Mouse (Mus musculus) forebrain, embryonic 11.5 days (tissue): ENCODE measurements around the gene Lhfpl4. TPM values are rescaled to one million over a fixed set of nuclear protein-coding genes. Genes with fewer than 3 reads are reported as not detected.

Experiments
- ATAC-seq: fragments of 200-750 bp; cut with Nextera tagmentation; replicated peaks from 2 replicates; pipeline ENCODE4 v1.8.0; 2017; ENCODE audit warnings: moderate TSS enrichment; ENCODE audit not compliant: low FRiP score
- DNase-seq: peaks from one replicate; pipeline ENCODE4 v3.0.0-alpha.2; 2017; ENCODE audit warnings: low spot score
- H3K27ac ChIP-seq: fragments of 300-500 bp; sonication (generic); 2 replicates; pipeline ENCODE4 v1.5.1; 2014; ENCODE audit warnings: low read depth, low read length
- H3K27me3 ChIP-seq: fragments of 300-500 bp; sonication (generic); 2 replicates; pipeline ENCODE4 v1.6.1; 2014; ENCODE audit warnings: mild to moderate bottlenecking, low read length, mixed read lengths; ENCODE audit not compliant: control insufficient read depth, insufficient read depth
- H3K36me3 ChIP-seq: fragments of 300-500 bp; sonication (generic); 2 replicates; pipeline ENCODE4 v1.6.1; 2014; ENCODE audit warnings: mild to moderate bottlenecking, low read length, moderate library complexity, mixed read lengths; ENCODE audit not compliant: control insufficient read depth, insufficient read depth
- H3K4me1 ChIP-seq: fragments of 300-500 bp; sonication (generic); replicated peaks from 2 replicates; pipeline ENCODE4 v1.6.1; 2014; ENCODE audit warnings: low read length, mixed read lengths; ENCODE audit not compliant: control insufficient read depth, insufficient read depth
- H3K4me2 ChIP-seq: fragments of 300-500 bp; sonication (generic); 2 replicates; pipeline ENCODE4 v1.6.1; 2014; ENCODE audit warnings: low read depth, mild to moderate bottlenecking, low read length, moderate library complexity, mixed read lengths; ENCODE audit not compliant: severe bottlenecking
- H3K4me3 ChIP-seq: fragments of 300-500 bp; sonication (generic); 2 replicates; pipeline ENCODE4 v1.5.1; 2014; ENCODE audit warnings: low read depth, low read length
- H3K9ac ChIP-seq: fragments of 300-500 bp; sonication (generic); 2 replicates; pipeline ENCODE4 v1.6.1; 2014; ENCODE audit warnings: low read length
- H3K9me3 ChIP-seq: fragments of 300-500 bp; sonication (generic); 2 replicates; pipeline ENCODE4 v1.6.1; 2016; ENCODE audit warnings: low read length, mixed read lengths; ENCODE audit not compliant: control insufficient read depth
- WGBS: fragments of 180-500 bp; shearing (Covaris S2); extraction: QIAGEN DNeasy Blood & Tissue Kit; methylation state at CpG from one replicate; pipeline ENCODE4 v1.1.7; 2014; 5-methylcytosine and 5-hydroxymethylcytosine counted together
- polyA plus RNA-seq: library from polyadenylated mRNA; unstranded; fragments of >200 nt; fragmentation: Nextera tagmentation; extraction: Ambion mirVana; gene quantifications from 2 replicates; pipeline ENCODE4 v1.2.1, GENCODE M21; 2014

Lhfpl4 gene
- polyA plus RNA-seq, 1 experiment from 2014 or later: 6.6 TPM

DNA sequence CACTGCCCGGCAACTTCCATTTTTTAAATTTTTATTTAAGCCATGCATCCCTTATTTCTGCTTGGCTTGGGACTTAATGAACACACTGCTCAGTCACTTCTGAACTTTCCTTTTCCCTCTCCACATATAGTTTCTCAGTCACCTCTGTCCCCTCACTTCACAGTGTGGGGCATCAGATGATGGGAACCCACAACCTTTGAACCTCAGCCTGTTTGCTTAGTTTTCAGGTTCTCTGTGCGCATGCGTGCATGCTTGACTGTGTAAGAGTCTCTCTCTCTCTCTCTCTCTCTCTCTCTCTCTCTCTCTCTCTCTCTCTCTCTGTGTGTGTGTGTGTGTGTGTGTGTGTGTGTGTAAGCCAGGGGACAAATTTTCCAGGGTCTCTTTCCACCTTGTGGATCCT lies 19.7 kb downstream of the Lhfpl4 start:
- ATAC-seq: no peak

GRCm38 (mm10) chr6:113172568-113172967 lies 22.6 kb downstream of the Lhfpl4 start:
- no peaks in the 10 kb centered on the region for H3K4me1 ChIP-seq
- no peaks in the 10 kb centered on the region for H3K27me3 ChIP-seq
- no peaks in the 10 kb centered on the region for H3K9me3 ChIP-seq
- no peak overlapping the region for H3K9ac ChIP-seq
- H3K4me3 ChIP-seq: no peak overlapping the region
- H3K4me2 ChIP-seq: no peak overlapping the region
- ATAC-seq (no peak), DNase-seq (peak; percentile 80)
- H3K36me3 ChIP-seq: no peaks in the 10 kb centered on the region
- no peak overlapping the region for H3K27ac ChIP-seq
- 53% methylated on average over 1 of the region's 1 CpGs for WGBS

More for the DNA sequence above, 19.7 kb downstream of the Lhfpl4 start:
- 97% methylated on average over 3 of the region's 3 CpGs for WGBS
- Histone ChIP-seq H3K9me3 (no peaks in the 10 kb centered on the region), H3K4me1 (0 out of 2 replicates have a peak, but pooled peaks cover 2% of the 10 kb centered on the region), H3K4me3 (no peak overlapping the region), H3K27me3 (no peaks in the 10 kb centered on the region), H3K9ac (no peak overlapping the region), H3K36me3 (no peaks in the 10 kb centered on the region), H3K4me2 (no peak overlapping the region), H3K27ac (no peak overlapping the region)
- DNase-seq: no peak

- Histone ChIP-seq H3K27ac (no peak overlapping the region), H3K4me2 (no peak overlapping the region), H3K36me3 (no peaks in the 10 kb centered on the region), H3K9me3 (no peaks in the 10 kb centered on the region), H3K9ac (no peak overlapping the region), H3K4me3 (no peak overlapping the region), H3K27me3 (no peaks in the 10 kb centered on the region), H3K4me1 (no peaks in the 10 kb centered on the region)
- ATAC-seq (no peak), DNase-seq (no peak)
Measured at GRCm38 (mm10) chr6:113172011-113172410, 23.2 kb downstream of the Lhfpl4 start.

DNA sequence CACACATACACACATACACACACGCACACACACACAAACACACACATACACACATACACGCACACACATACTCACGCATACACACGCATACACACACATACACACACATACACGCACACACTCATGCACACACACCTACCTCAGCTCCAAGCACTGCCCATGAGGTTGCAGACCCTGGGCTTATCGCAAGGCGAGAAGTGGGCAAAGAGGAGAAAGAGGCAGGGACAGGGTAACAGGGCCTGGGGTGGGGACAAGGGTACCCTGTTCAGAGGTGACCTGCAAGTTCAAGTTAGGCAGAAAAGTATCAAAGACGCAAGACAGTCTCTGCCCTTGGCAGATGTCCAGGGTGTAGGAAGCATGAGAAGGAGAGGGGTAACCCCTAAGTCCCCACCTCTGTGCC lies 24.5 kb downstream of the Lhfpl4 start:
- DNase-seq (no peak), ATAC-seq (no peak)
- 92% methylated on average over 8 of the region's 8 CpGs for WGBS
- Histone ChIP-seq H3K9ac (no peak overlapping the region), H3K36me3 (no peaks in the 10 kb centered on the region), H3K4me1 (no peaks in the 10 kb centered on the region), H3K4me3 (no peak overlapping the region), H3K9me3 (no peaks in the 10 kb centered on the region), H3K27ac (no peak overlapping the region), H3K27me3 (no peaks in the 10 kb centered on the region), H3K4me2 (no peak overlapping the region)

- H3K36me3 ChIP-seq: no peaks in the 10 kb centered on the region
- 81% methylated on average over 3 of the region's 3 CpGs for WGBS
- H3K4me3 ChIP-seq: no peak overlapping the region
- DNase-seq (no peak), ATAC-seq (no peak)
- no peaks in the 10 kb centered on the region for H3K9me3 ChIP-seq
- H3K4me1 ChIP-seq: no peaks in the 10 kb centered on the region
- no peak overlapping the region for H3K27ac ChIP-seq
- H3K27me3 ChIP-seq: no peaks in the 10 kb centered on the region
- no peak overlapping the region for H3K9ac ChIP-seq
- H3K4me2 ChIP-seq: no peak overlapping the region
Measured at GRCm38 (mm10) chr6:113169852-113170251, 25.3 kb downstream of the Lhfpl4 start.

DNA sequence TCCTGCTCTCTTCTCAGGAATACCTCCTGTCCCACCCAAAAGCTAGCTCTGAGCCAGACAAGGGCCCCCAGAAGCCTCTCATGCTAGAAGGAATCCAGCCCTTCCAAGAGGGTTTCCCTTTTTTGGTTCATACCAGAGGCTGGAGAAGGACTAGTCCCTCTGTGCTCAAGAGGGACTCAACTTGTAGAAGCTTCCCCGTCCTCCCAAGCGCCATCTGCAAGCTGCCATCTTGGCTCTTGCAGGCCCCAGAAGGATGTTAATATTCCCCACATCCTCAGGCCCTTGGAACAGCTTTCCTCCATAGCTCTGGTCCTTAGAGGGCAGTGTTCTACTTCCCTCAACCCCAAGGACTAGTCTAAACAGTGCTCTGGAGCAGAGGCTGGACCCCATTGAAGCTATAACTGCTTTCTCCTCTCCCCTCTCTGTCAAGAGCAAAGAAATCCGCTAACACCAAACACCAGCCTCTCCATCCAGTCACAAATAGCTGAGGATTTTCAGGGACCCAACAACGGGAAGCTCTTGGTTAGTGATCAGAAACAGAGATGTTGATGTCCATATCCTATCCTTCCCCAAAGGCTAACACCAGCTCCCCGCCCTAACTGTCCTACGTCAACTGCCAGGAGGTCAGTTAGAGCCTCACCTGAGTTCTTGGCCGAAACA lies 26.7 kb downstream of the Lhfpl4 start:
- no peaks in the 10 kb centered on the region for H3K9me3 ChIP-seq
- WGBS: 93% methylated on average over 7 of the region's 7 CpGs
- no peak overlapping the region for H3K9ac ChIP-seq
- H3K4me3 ChIP-seq: no peak overlapping the region
- no peak for ATAC-seq
- DNase-seq: no peak
- no peaks in the 10 kb centered on the region for H3K36me3 ChIP-seq
- H3K4me1 ChIP-seq: no peaks in the 10 kb centered on the region
- no peaks in the 10 kb centered on the region for H3K27me3 ChIP-seq
- no peak overlapping the region for H3K27ac ChIP-seq
- no peak overlapping the region for H3K4me2 ChIP-seq

- Histone ChIP-seq H3K36me3 (no peaks in the 10 kb centered on the region), H3K27ac (no peak overlapping the region), H3K9ac (no peak overlapping the region), H3K9me3 (no peaks in the 10 kb centered on the region), H3K4me1 (no peaks in the 10 kb centered on the region), H3K4me3 (no peak overlapping the region), H3K27me3 (no peaks in the 10 kb centered on the region), H3K4me2 (no peak overlapping the region)
- 82% methylated on average over 17 of the region's 17 CpGs for WGBS
- no peak for DNase-seq
- 0 out of 2 replicates have a peak, but pooled peaks have one; percentile 27 for ATAC-seq
Measured at GRCm38 (mm10) chr6:113166661-113167251, 28.4 kb downstream of the Lhfpl4 start.

GRCm38 (mm10) chr6:113163513-113163912 lies 31.7 kb downstream of the Lhfpl4 start:
- Histone ChIP-seq H3K9ac (no peak overlapping the region), H3K36me3 (0 out of 2 replicates have a peak, but pooled peaks cover 2% of the 10 kb centered on the region), H3K4me2 (no peak overlapping the region)

GRCm38 (mm10) chr6:113161982-113162381 lies 33.2 kb downstream of the Lhfpl4 start:
- DNase-seq: no peak
- no peaks in the 10 kb centered on the region for H3K9me3 ChIP-seq
- H3K27me3 ChIP-seq: no peaks in the 10 kb centered on the region
- no peak overlapping the region for H3K27ac ChIP-seq
- H3K4me1 ChIP-seq: no peaks in the 10 kb centered on the region
- no peak overlapping the region for H3K4me2 ChIP-seq
- 87% methylated on average over 1 of the region's 1 CpGs for WGBS
- no peak for ATAC-seq
- H3K36me3 ChIP-seq: 0 out of 2 replicates have a peak, but pooled peaks cover 2% of the 10 kb centered on the region
- no peak overlapping the region for H3K9ac ChIP-seq
- H3K4me3 ChIP-seq: no peak overlapping the region

More at GRCm38 (mm10) chr6:113163513-113163912, 31.7 kb downstream of the Lhfpl4 start:
- Histone ChIP-seq H3K4me3 (no peak overlapping the region), H3K9me3 (no peaks in the 10 kb centered on the region), H3K27me3 (no peaks in the 10 kb centered on the region), H3K27ac (no peak overlapping the region), H3K4me1 (no peaks in the 10 kb centered on the region)
- ATAC-seq: no peak
- no peak for DNase-seq
